Comparison of ENCODE assay signal across 8 mouse cellular contexts in genomic region chr5:108628891-108629633, GRCm38 (mm10). TPM values are rescaled to one million over a fixed set of nuclear protein-coding genes. Genes with fewer than 3 reads are reported as not detected.
A peak's percentile ranks its signal among the peaks of the same experiment; 100 is the strongest.
DNase-seq lines count a peak whose midpoint lies in the region; ATAC-seq and TF ChIP-seq lines count a peak whose summit lies in the region.

No protein-coding gene starts in this region.

- no peak; the same call in 1 of the 2 replicates for TF ChIP-seq POLR2A in small intestine, adult 2 months (IDR thresholded peaks at IDR 0.05; ENCODE audit: low read depth, low read length)

- peak overlapping the region; percentile 93 for H3K4me3 ChIP-seq in kidney, embryonic 16.5 days (ENCODE audit: low read length)
- peak overlapping the region; percentile 92 for H3K4me3 ChIP-seq in G1E (ENCODE audit: low read depth, low read length)
- peak overlapping the region; percentile 83 for H3K4me3 ChIP-seq in forebrain, embryonic 10.5 days
- peak overlapping the region; percentile 88 for H3K4me3 ChIP-seq in limb, embryonic 15.5 days
- peak overlapping the region; percentile 79 for H3K4me3 ChIP-seq in small intestine, adult 2 months (ENCODE audit: low read depth, low read length)

- peak overlapping the region; percentile 90 for H3K27ac ChIP-seq in kidney, embryonic 16.5 days (ENCODE audit: low read length)
- peak overlapping the region; percentile 90 for H3K27ac ChIP-seq in forebrain, embryonic 10.5 days
- H3K27ac ChIP-seq in limb, embryonic 15.5 days: peak overlapping the region; percentile 91
- peak overlapping the region; percentile 81 for H3K27ac ChIP-seq in small intestine, adult 2 months (ENCODE audit: insufficient read depth, low read depth, low read length)

- no peak for TF ChIP-seq CTCF in G1E (IDR thresholded peaks at IDR 0.05; ENCODE audit: low read depth, low read length)
- no peak for TF ChIP-seq CTCF in small intestine, adult 2 months (IDR thresholded peaks at IDR 0.05; ENCODE audit: extremely low read depth, insufficient read length, insufficient replicate concordance, low read depth, low read length)

- peak; percentile 87 for ATAC-seq in kidney, embryonic 16.5 days (ENCODE audit: low FRiP score, low TSS enrichment)
- ATAC-seq in G1E (ENCODE audit: extremely low read depth, insufficient number of reproducible peaks, low FRiP score, poor library complexity, severe bottlenecking): peak; percentile 26
- peak; percentile 76 for ATAC-seq in limb, embryonic 15.5 days (ENCODE audit: insufficient number of reproducible peaks, low FRiP score, low TSS enrichment, low read depth)

- WGBS in kidney, embryonic 16.5 days: under 1% methylated on average over 32 of the region's 32 CpGs
- WGBS in forebrain, embryonic 10.5 days: 3% methylated on average over 32 of the region's 32 CpGs
- WGBS in limb, embryonic 15.5 days: 2% methylated on average over 31 of the region's 32 CpGs
- 1% methylated on average over 32 of the region's 32 CpGs for WGBS in small intestine, adult 2 months

- H3K4me2 ChIP-seq in kidney, embryonic 16.5 days (replicated peaks; ENCODE audit: low read depth, low read length): peak overlapping the region; percentile 81
- H3K4me2 ChIP-seq in limb, embryonic 15.5 days: peak overlapping the region; percentile 66

- 0 out of 2 replicates have a peak, but pooled peaks cover 3% of the 10 kb centered on the region for H3K36me3 ChIP-seq in kidney, embryonic 16.5 days (ENCODE audit: insufficient read depth, low read length)
- H3K36me3 ChIP-seq in G1E (replicated peaks): peaks cover 20% of the 10 kb centered on the region
- H3K36me3 ChIP-seq in forebrain, embryonic 10.5 days (replicated peaks): peaks cover 8% of the 10 kb centered on the region
- peaks cover 7% of the 10 kb centered on the region; the same call in 1 of the 2 replicates for H3K36me3 ChIP-seq in limb, embryonic 15.5 days
- peaks cover 7% of the 10 kb centered on the region for H3K36me3 ChIP-seq in small intestine, adult 2 months (ENCODE audit: control insufficient read depth, insufficient read depth, low read length)

- no peaks in the 10 kb centered on the region for H3K27me3 ChIP-seq in kidney, embryonic 16.5 days (ENCODE audit: insufficient read depth, low read length)
- no peaks in the 10 kb centered on the region for H3K27me3 ChIP-seq in G1E (ENCODE audit: insufficient read depth, low read length)
- no peaks in the 10 kb centered on the region for H3K27me3 ChIP-seq in forebrain, embryonic 10.5 days (ENCODE audit: poor library complexity, severe bottlenecking)
- no peaks in the 10 kb centered on the region for H3K27me3 ChIP-seq in limb, embryonic 15.5 days
- no peaks in the 10 kb centered on the region for H3K27me3 ChIP-seq in small intestine, adult 2 months (ENCODE audit: control insufficient read depth, insufficient read depth, low read length)

- peak overlapping the region; percentile 97 for H3K9ac ChIP-seq in kidney, embryonic 16.5 days (replicated peaks; ENCODE audit: low read length)
- peak overlapping the region; percentile 89 for H3K9ac ChIP-seq in limb, embryonic 15.5 days

- H3K4me1 ChIP-seq in kidney, embryonic 16.5 days (ENCODE audit: insufficient read depth, low read length): peaks cover 24% of the 10 kb centered on the region
- H3K4me1 ChIP-seq in G1E (ENCODE audit: insufficient read depth, low read depth, low read length): peaks cover 46% of the 10 kb centered on the region
- H3K4me1 ChIP-seq in forebrain, embryonic 10.5 days: peaks cover 24% of the 10 kb centered on the region
- peaks cover 22% of the 10 kb centered on the region for H3K4me1 ChIP-seq in limb, embryonic 15.5 days
- peaks cover 7% of the 10 kb centered on the region; the same call in 1 of the 2 replicates for H3K4me1 ChIP-seq in small intestine, adult 2 months (ENCODE audit: control insufficient read depth, insufficient read depth, insufficient read length, low read length)

- DNase-seq in kidney, postnatal 10 days: no peak
- DNase-seq in G1E (ENCODE audit: low spot score): peak; percentile 43
- DNase-seq in forebrain, embryonic 10.5 days (ENCODE audit: extremely low spot score, low spot score): no peak
- DNase-seq in right cerebral cortex, postnatal 25 days: no peak
- no peak for DNase-seq in urinary bladder, postnatal 4 days (ENCODE audit: low spot score in 2 of 2)

- no peaks in the 10 kb centered on the region for H3K9me3 ChIP-seq in kidney, embryonic 16.5 days (ENCODE audit: low read length)
- no peaks in the 10 kb centered on the region for H3K9me3 ChIP-seq in G1E (replicated peaks)
- no peaks in the 10 kb centered on the region for H3K9me3 ChIP-seq in forebrain, embryonic 10.5 days
- no peaks in the 10 kb centered on the region for H3K9me3 ChIP-seq in limb, embryonic 15.5 days

RNA-seq across cellular contexts. Expression of gene Gak, which starts 0.5 kb away (rescaled TPM):
- polyA plus RNA-seq in kidney, embryonic 16.5 days (2015; fragmentation: Nextera tagmentation; extraction: Ambion mirVana): 63.3 and 67.3 TPM in 2 replicates
- 119 and 124 TPM in 2 replicates for total RNA-seq in G1E (2014; fragmentation: Nextera tagmentation)
- 108 and 116 TPM in 2 replicates for total RNA-seq in G1E (2017)
- polyA plus RNA-seq in G1E (2012): 84.2 and 96.4 TPM in 2 replicates
- 62.8 and 64.2 TPM in 2 replicates for polyA plus RNA-seq in forebrain, embryonic 10.5 days (2016; fragmentation: Nextera tagmentation; extraction: Ambion mirVana)
- 47.9 and 48.8 TPM in 2 replicates for polyA plus RNA-seq in limb, embryonic 15.5 days (2015; fragmentation: Nextera tagmentation; extraction: Ambion mirVana)
- 75.5 and 152 TPM in 2 replicates for polyA plus RNA-seq in small intestine, adult 2 months (2012; rRNA removed)

RNA-seq across cellular contexts. Expression of gene Tmem175, which starts 0.5 kb away (rescaled TPM):
- 31.9 and 32.7 TPM in 2 replicates for polyA plus RNA-seq in kidney, embryonic 16.5 days (2015; fragmentation: Nextera tagmentation; extraction: Ambion mirVana)
- total RNA-seq in G1E (2014; fragmentation: Nextera tagmentation) (38.0 and 51.5 TPM in 2 replicates), G1E (2017) (22.4 and 22.9 TPM in 2 replicates)
- 2.2 and 4.4 TPM in 2 replicates for polyA plus RNA-seq in G1E (2012)
- polyA plus RNA-seq in forebrain, embryonic 10.5 days (2016; fragmentation: Nextera tagmentation; extraction: Ambion mirVana): 17.6 TPM in 2 replicates
- polyA plus RNA-seq in limb, embryonic 15.5 days (2015; fragmentation: Nextera tagmentation; extraction: Ambion mirVana): 27.9 and 30.8 TPM in 2 replicates
- polyA plus RNA-seq in small intestine, adult 2 months (2012; rRNA removed): 18.3 and 31.1 TPM in 2 replicates

RNA-seq across cellular contexts. Expression of gene Idua, which starts 31.1 kb away (rescaled TPM):
- 12.0 and 12.9 TPM in 2 replicates for polyA plus RNA-seq in kidney, embryonic 16.5 days (2015; fragmentation: Nextera tagmentation; extraction: Ambion mirVana)
- total RNA-seq in G1E (2014; fragmentation: Nextera tagmentation) (37.7 and 43.2 TPM in 2 replicates), G1E (2017) (6.2 TPM in 2 replicates)
- 7.0 and 9.1 TPM in 2 replicates for polyA plus RNA-seq in G1E (2012)
- polyA plus RNA-seq in forebrain, embryonic 10.5 days (2016; fragmentation: Nextera tagmentation; extraction: Ambion mirVana): 10.2 and 11.0 TPM in 2 replicates
- 17.8 TPM in 2 replicates for polyA plus RNA-seq in limb, embryonic 15.5 days (2015; fragmentation: Nextera tagmentation; extraction: Ambion mirVana)
- polyA plus RNA-seq in small intestine, adult 2 months (2012; rRNA removed): 15.0 and 20.1 TPM in 2 replicates

RNA-seq across cellular contexts. Expression of gene Dgkq, which starts 40.4 kb away (rescaled TPM):
- 14.2 and 14.6 TPM in 2 replicates for polyA plus RNA-seq in kidney, embryonic 16.5 days (2015; fragmentation: Nextera tagmentation; extraction: Ambion mirVana)
- 6.9 and 12.3 TPM in 2 replicates for total RNA-seq in G1E (2014; fragmentation: Nextera tagmentation)
- total RNA-seq in G1E (2017): 7.9 and 8.3 TPM in 2 replicates
- 3.9 and 4.5 TPM in 2 replicates for polyA plus RNA-seq in G1E (2012)
- polyA plus RNA-seq in forebrain, embryonic 10.5 days (2016; fragmentation: Nextera tagmentation; extraction: Ambion mirVana): 11.3 and 13.3 TPM in 2 replicates
- 15.7 and 17.1 TPM in 2 replicates for polyA plus RNA-seq in limb, embryonic 15.5 days (2015; fragmentation: Nextera tagmentation; extraction: Ambion mirVana)
- polyA plus RNA-seq in small intestine, adult 2 months (2012; rRNA removed): 39.8 and 77.0 TPM in 2 replicates

RNA-seq across cellular contexts. Expression of gene Slc26a1, which starts 46.3 kb away (rescaled TPM):
- polyA plus RNA-seq in kidney, embryonic 16.5 days (2015; fragmentation: Nextera tagmentation; extraction: Ambion mirVana): 9.5 and 9.8 TPM in 2 replicates
- total RNA-seq in G1E (2014; fragmentation: Nextera tagmentation) (1.7 and 2.0 TPM in 2 replicates), G1E (2017) (0.87 and 0.93 TPM in 2 replicates)
- polyA plus RNA-seq in G1E (2012): 0.88 and 1.2 TPM in 2 replicates
- polyA plus RNA-seq in forebrain, embryonic 10.5 days (2016; fragmentation: Nextera tagmentation; extraction: Ambion mirVana): 0.77 and 1.0 TPM in 2 replicates
- 0.56 and 0.81 TPM in 2 replicates for polyA plus RNA-seq in limb, embryonic 15.5 days (2015; fragmentation: Nextera tagmentation; extraction: Ambion mirVana)
- polyA plus RNA-seq in small intestine, adult 2 months (2012; rRNA removed): not detected in 2 replicates

Comparison
In these comparisons a context has a peak if more than half of its experiments do, and no peak if none do; other contexts are left out.
1. ATAC-seq: peak in every context shown above with its lines; median percentile 87 in kidney, embryonic 16.5 days; 76 in limb, embryonic 15.5 days; 26 in G1E.